Mouse (Mus musculus) cerebellum, adult 2 months (tissue): ENCODE data around the gene Hpd.

Experiments
- CTCF ChIP-seq: fragments of 200-500 bp; IDR thresholded peaks from 2 replicates; pipeline ENCODE4 v1.5.1; 2011; ENCODE audit warnings: low read depth, mild to moderate bottlenecking, control low read depth, low read length, moderate library complexity, borderline replicate concordance; ENCODE audit not compliant: insufficient read depth
- POLR2A ChIP-seq: fragments of 200-500 bp; IDR thresholded peaks from 2 replicates; pipeline ENCODE4 v1.6.1; 2011; ENCODE audit warnings: low read length, control low read depth, borderline replicate concordance; ENCODE audit not compliant: insufficient read depth

DNA sequence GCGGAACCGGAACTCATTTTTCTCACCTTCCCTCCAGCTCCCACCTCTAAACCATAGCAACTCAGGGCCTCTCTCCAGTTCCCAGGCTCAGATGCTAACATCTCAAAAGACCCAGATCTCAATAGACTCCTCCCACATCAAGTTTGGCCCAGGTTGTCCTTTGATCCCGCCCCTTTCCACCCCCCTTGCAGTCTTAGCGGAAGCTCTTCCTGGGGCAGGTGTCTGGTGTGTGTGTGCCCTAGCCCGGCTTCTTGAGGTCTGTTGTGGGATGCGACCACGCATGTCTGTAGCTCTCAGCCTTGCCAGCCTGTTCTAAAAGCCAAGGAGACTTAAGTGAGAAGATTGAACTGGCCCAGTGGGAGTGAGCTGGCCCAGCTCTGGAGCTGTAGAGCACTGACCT is 31.9 kb downstream of the Hpd start:
- TF ChIP-seq CTCF (no peak), POLR2A (no peak)
